Mouse (Mus musculus) embryonic fibroblast, embryonic 13.5 days (primary cell): ENCODE measurements around the gene Rae1.

ENCODE experiments used
- CTCF ChIP-seq: IDR thresholded peaks from 2 replicates; pipeline ENCODE4 v1.5.1; 2011; ENCODE audit warnings: mild to moderate bottlenecking, control low read depth, low read length, moderate library complexity, borderline replicate concordance; ENCODE audit not compliant: insufficient read depth
- POLR2A ChIP-seq: IDR thresholded peaks from 2 replicates; pipeline ENCODE4 v1.6.1; 2011; ENCODE audit warnings: low read depth, mild to moderate bottlenecking, control low read depth, low read length, moderate library complexity

- TF ChIP-seq CTCF: no peak
- no peak for TF ChIP-seq POLR2A
These were observed 9.8 kb upstream of the Rae1 start for GRCm38 (mm10) chr2:172990161-172990560.
